Mouse (Mus musculus): ENCODE results near the gene Ap2a1. TPM values are rescaled to one million over a fixed set of nuclear protein-coding genes. Genes with fewer than 3 reads are reported as not detected.
A peak's percentile ranks its signal among the peaks of the same experiment; 100 is the strongest.

Ap2a1 gene
- total RNA-seq, 2 experiments from 2014 or later: 59.1 to 62.6 TPM

DNA sequence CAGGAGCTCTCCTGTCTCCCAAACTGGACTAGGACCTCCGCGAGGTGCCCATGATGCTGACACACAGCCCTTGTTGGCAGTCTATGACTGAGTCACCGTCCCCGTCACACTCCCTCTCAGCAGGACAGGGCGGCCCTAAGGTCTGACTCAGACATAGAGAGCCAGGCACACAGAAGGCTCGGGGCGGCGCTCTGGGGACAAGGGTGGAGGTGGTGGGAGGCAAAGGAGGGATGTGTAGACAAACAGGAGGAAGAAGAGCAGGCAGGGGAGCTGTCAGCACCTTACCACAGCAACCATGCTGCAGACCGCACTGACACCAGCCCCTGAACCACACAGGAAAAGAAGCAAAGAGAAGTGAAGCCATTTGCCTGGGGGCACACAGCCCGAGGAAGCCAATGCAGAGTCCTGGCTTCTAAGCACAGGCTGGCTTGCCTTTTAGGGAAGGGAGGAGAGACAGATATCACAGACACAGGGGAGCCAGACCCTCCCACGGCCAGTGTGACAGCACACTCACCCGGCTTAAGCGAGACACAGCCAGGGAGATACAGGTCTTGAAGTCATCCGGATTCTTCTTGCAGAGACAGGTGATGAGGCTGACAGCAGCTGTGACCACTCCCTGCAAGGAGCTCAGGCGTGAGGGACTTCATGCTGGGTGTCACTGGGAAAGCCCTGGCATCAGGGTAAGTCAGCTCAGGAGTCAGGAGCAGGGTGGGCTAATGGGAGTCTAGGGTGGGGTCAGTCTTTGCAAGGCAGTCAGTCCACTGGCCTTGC, 20.4 kb downstream of the Ap2a1 start:
- DNase-seq: no peak
- no peak for TF ChIP-seq CTCF (IDR thresholded peaks at IDR 0.05)
- intact Hi-C loops (cut with DNase I): no loop called here
- Histone ChIP-seq H3K27ac (no peak overlapping the region), H3K4me3 (no peak overlapping the region)

GRCm38 (mm10) chr7:44905430-44905829, 23.9 kb downstream of the Ap2a1 start:
- no peak overlapping the region for H3K27ac ChIP-seq
- DNase-seq: no peak
- intact Hi-C loops (cut with DNase I): no loop called here
- TF ChIP-seq CTCF (IDR thresholded peaks at IDR 0.05): no peak
- no peak overlapping the region for H3K4me3 ChIP-seq

GRCm38 (mm10) chr7:44901230-44901722, 28.0 kb downstream of the Ap2a1 start:
- peak; percentile 27 for TF ChIP-seq CTCF (IDR thresholded peaks at IDR 0.05)
- H3K27ac ChIP-seq: peak overlapping the region; percentile 43; the same call in 1 of the 2 replicates
- DNase-seq: peak; percentile 47
- intact Hi-C loops (cut with DNase I): no loop called here
- H3K4me3 ChIP-seq: peak overlapping the region; percentile 60

DNA sequence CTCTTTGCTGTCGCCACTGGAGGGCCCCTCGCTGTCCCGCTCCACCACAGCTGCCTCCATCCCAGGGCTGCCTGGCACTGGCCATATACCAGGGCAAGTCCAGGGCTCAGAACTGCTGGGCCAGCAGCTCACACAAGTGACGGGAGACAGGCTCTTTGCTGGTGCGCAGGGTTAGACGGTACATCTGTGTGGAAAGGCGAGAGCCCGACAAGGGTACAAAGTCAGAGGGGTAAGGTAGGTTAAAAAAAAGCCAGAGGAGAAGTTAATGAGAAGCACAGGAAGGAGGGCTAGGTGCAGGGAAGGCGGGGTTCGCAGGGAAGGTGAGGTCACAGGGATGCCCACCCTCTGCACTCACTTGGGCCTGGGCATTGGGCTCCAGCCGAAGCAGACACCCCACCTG, 28.7 kb downstream of the Ap2a1 start:
- no peak for DNase-seq
- TF ChIP-seq CTCF (IDR thresholded peaks at IDR 0.05): no peak
- H3K27ac ChIP-seq: no peak overlapping the region
- no peak overlapping the region for H3K4me3 ChIP-seq
- intact Hi-C loops (cut with DNase I): no loop called here

GRCm38 (mm10) chr7:44898607-44899006, 30.7 kb downstream of the Ap2a1 start:
- Histone ChIP-seq H3K27ac (peak overlapping the region; percentile 35; the same call in 1 of the 2 replicates), H3K4me3 (no peak overlapping the region)
- TF ChIP-seq CTCF (IDR thresholded peaks at IDR 0.05): peak; percentile 26; the same call in 1 of the 2 replicates
- intact Hi-C loops (cut with DNase I): loop anchor here (5.0 kb wide), 2 partner anchors 59 to 114 kb away; no protein-coding TSS in a partner anchor
- peak; percentile 47 for DNase-seq

GRCm38 (mm10) chr7:44896499-44896898, 32.8 kb downstream of the Ap2a1 start:
- peak overlapping the region; percentile 92 for H3K27ac ChIP-seq
- intact Hi-C loops (cut with DNase I): loop anchor here (5.0 kb wide), 2 partner anchors 61 to 116 kb away; no protein-coding TSS in a partner anchor
- TF ChIP-seq CTCF (IDR thresholded peaks at IDR 0.05): no peak
- DNase-seq: peak; percentile 53
- H3K4me3 ChIP-seq: peak overlapping the region; percentile 91

GRCm38 (mm10) chr7:44895593-44896434, 33.5 kb downstream of the Ap2a1 start, which contains the start of gene Fuz:
TSS of gene Fuz (plus strand) at chr7:44896079.
- TF ChIP-seq CTCF (IDR thresholded peaks at IDR 0.05): peak; percentile 76
- peak within 1 kb of the TSS; percentile 92 for H3K27ac ChIP-seq

DNA sequence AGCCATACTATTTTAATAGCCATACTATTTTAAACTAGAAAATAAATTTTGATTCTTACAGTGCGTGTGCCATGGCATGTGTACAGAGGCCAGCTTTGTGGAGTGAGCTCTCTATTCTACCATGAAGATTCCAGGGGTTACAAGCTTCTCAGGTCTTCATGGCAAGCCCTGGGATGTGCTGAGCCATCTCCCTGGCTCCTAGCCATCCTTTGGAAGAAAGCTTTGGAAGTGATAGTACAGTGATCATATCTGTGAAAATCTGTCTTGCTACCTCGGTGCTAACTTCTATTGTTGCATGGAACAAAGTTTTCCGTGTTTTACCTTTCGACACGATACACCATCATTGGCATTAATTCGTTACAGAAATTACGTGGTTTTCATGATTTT, 34.1 kb downstream of the Ap2a1 start:
- H3K4me3 ChIP-seq: peak overlapping the region; percentile 91
- no peak for TF ChIP-seq CTCF (IDR thresholded peaks at IDR 0.05)
- intact Hi-C loops (cut with DNase I): loop anchor here (5.0 kb wide), 2 partner anchors 62 to 117 kb away; no protein-coding TSS in a partner anchor
- no peak for DNase-seq
- peak overlapping the region; percentile 92 for H3K27ac ChIP-seq

More at GRCm38 (mm10) chr7:44895593-44896434, 33.5 kb downstream of the Ap2a1 start, which contains the start of gene Fuz:
- intact Hi-C loops (cut with DNase I): loop anchor here (5.0 kb wide), 2 partner anchors 61 to 116 kb away; no protein-coding TSS in a partner anchor
- peak within 1 kb of the TSS; percentile 91 for H3K4me3 ChIP-seq
- DNase-seq: peak; percentile 93

DNA sequence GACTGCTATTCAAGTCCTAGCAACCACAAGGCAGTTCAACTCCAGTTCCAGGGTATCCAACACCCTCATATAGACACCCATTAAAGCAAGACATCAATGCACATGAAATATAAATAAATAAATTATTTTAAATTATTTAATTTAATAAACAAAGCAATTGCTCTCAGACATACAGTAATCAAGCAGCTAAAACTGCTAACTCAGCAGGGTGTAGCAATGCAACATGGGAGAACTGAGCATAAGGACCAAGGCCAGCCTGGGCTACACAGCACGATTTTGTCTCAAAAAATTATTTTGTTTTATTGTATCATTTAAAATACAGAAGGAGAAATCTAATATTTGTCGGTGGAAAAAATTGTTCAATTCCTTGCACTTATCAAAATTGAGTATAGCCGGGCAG, 35.1 kb downstream of the Ap2a1 start:
- intact Hi-C loops (cut with DNase I): no loop called here
- H3K4me3 ChIP-seq: no peak overlapping the region
- no peak for DNase-seq
- TF ChIP-seq CTCF (IDR thresholded peaks at IDR 0.05): no peak
- peak overlapping the region; percentile 92; the same call in 1 of the 2 replicates for H3K27ac ChIP-seq

GRCm38 (mm10) chr7:44893197-44893596, 36.1 kb downstream of the Ap2a1 start:
- DNase-seq: no peak
- intact Hi-C loops (cut with DNase I): loop anchor here (2.0 kb wide), 1 partner anchor 22 kb away; no protein-coding TSS in a partner anchor
- peak overlapping the region; percentile 96 for H3K27ac ChIP-seq
- TF ChIP-seq CTCF (IDR thresholded peaks at IDR 0.05): no peak
- H3K4me3 ChIP-seq: peak overlapping the region; percentile 76

GRCm38 (mm10) chr7:44892276-44892921, 36.9 kb downstream of the Ap2a1 start, which contains the start of gene Med25:
TSS of gene Med25 (minus strand) at chr7:44892712.
- peak within 1 kb of the TSS; percentile 96 for H3K27ac ChIP-seq
- peak; percentile 93 for DNase-seq
- no peak for TF ChIP-seq CTCF (IDR thresholded peaks at IDR 0.05)
- intact Hi-C loops (cut with DNase I): loop anchor here (2.0 kb wide), 1 partner anchor 22 kb away; no protein-coding TSS in a partner anchor
- H3K4me3 ChIP-seq: peak within 1 kb of the TSS; percentile 76

- H3K27ac ChIP-seq: peak overlapping the region; percentile 96
Observed at GRCm38 (mm10) chr7:44891611-44892010, 37.7 kb downstream of the Ap2a1 start.

More at GRCm38 (mm10) chr7:44891611-44892010, 37.7 kb downstream of the Ap2a1 start:
- intact Hi-C loops (cut with DNase I): loop anchor here (2.0 kb wide), 1 partner anchor 21 kb away; no protein-coding TSS in a partner anchor
- no peak for TF ChIP-seq CTCF (IDR thresholded peaks at IDR 0.05)
- H3K4me3 ChIP-seq: peak overlapping the region; percentile 76
- DNase-seq: no peak
